Mouse (Mus musculus): ENCODE results near the gene Zfp518a. TPM values are rescaled to one million over a fixed set of nuclear protein-coding genes. Genes with fewer than 3 reads are reported as not detected.

Gene Zfp518a
- polyA plus RNA-seq, 1 experiment from 2014 or later: 15.9 TPM

DNA sequence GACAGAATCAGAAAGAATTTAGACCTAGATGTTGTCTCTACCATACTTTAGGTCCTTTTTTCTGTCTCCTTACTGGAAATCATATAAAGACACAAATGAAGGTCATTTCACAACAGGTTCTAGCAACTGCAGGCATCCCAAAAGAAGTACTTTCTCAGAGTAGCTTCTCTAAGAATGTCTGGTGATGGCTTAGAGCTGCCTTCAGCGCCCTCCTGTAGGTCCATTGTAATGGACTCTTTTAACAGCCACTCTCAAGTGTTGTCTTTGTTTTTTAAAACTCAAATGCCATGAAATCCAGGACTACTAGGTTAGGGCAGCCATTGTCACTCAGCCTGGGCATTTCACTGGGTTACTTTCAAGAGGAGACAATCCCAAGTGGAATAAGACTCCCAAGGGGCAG, 64.5 kb downstream of the Zfp518a start:
- WGBS: 41% methylated on average over 1 of the region's 1 CpGs

DNA sequence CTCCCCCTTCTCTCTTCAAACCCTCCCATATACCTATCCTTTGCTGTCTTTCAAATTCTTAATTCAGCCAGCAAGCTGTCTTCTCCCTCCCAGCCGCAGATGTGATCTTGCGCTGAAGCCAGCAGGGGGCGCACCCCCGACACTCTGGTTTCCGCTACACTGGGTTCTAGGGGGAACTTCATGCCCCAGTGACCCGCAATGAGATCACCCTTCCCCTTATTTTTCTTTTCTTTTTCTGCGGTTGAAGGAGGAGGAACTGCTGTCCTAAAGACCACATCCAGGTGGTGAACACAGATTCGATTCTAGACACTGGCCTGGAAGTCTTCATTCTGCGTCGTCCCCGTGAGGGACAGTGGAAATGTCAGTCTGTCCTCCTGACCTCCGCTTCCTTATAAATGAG, 68.5 kb downstream of the Zfp518a start:
- Histone ChIP-seq H3K4me3 (ENCODE audit: low read depth, low read length) (no peak overlapping the region), H3K9ac (ENCODE audit: low read length) (no peak overlapping the region), H3K4me1 (replicated peaks; ENCODE audit: control insufficient read depth, insufficient read depth, low read length) (no peaks in the 10 kb centered on the region), H3K27ac (ENCODE audit: low read depth) (no peak overlapping the region), H3K9me3 (ENCODE audit: control insufficient read depth, low read length) (no peaks in the 10 kb centered on the region), H3K27me3 (replicated peaks; ENCODE audit: control insufficient read depth, insufficient read depth, low read length) (no peaks in the 10 kb centered on the region), H3K36me3 (ENCODE audit: control insufficient read depth, insufficient read depth, low read length) (no peaks in the 10 kb centered on the region), H3K4me2 (ENCODE audit: low read length) (no peak overlapping the region)
- DNase-seq (ENCODE audit: low spot score): peak; percentile 71
- WGBS: 52% methylated on average over 12 of the region's 12 CpGs
- ATAC-seq (replicated peaks; ENCODE audit: low FRiP score, low TSS enrichment, low read depth): no peak

More for the DNA sequence above, 64.5 kb downstream of the Zfp518a start:
- no peaks in the 10 kb centered on the region for H3K27me3 ChIP-seq (replicated peaks; ENCODE audit: control insufficient read depth, insufficient read depth, low read length)
- H3K27ac ChIP-seq (ENCODE audit: low read depth): no peak overlapping the region
- no peak overlapping the region for H3K4me3 ChIP-seq (ENCODE audit: low read depth, low read length)
- H3K9ac ChIP-seq (ENCODE audit: low read length): no peak overlapping the region
- H3K4me1 ChIP-seq (replicated peaks; ENCODE audit: control insufficient read depth, insufficient read depth, low read length): no peaks in the 10 kb centered on the region
- no peak for ATAC-seq (replicated peaks; ENCODE audit: low FRiP score, low TSS enrichment, low read depth)
- no peak for DNase-seq (ENCODE audit: low spot score)
- no peak overlapping the region for H3K4me2 ChIP-seq (ENCODE audit: low read length)
- H3K36me3 ChIP-seq (ENCODE audit: control insufficient read depth, insufficient read depth, low read length): no peaks in the 10 kb centered on the region
- H3K9me3 ChIP-seq (ENCODE audit: control insufficient read depth, low read length): no peaks in the 10 kb centered on the region

DNA sequence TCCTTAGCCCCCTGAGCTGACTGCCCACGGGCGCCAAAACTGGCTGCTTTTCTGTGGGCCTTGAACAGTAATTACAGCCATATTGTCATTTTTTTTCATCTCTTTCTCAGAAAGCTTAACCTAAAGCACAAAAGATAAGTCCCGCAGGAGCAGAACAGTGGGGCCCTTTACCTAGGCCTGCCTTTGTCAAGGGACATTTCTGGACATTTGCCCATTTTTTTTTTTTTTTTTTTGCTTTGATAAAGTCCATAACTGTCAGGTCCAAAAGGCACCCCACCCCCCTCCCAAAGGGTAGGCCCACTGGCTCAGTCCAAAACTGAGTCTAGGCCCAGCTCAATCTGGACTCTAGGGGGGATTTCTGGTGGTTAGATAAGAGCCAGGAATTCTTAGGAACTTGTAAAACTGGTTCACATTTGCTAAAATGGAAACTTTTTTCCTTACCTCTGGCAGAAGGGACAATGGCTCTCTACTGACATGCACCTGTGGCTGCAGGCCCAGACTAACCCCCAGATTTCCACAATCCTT, 69.9 kb downstream of the Zfp518a start:
- no peak overlapping the region for H3K9ac ChIP-seq (ENCODE audit: low read length)
- 0 out of 2 replicates have a peak overlapping the region, but pooled peaks have one; percentile 22 for H3K27ac ChIP-seq (ENCODE audit: low read depth)
- ATAC-seq (replicated peaks; ENCODE audit: low FRiP score, low TSS enrichment, low read depth): no peak
- no peak overlapping the region for H3K4me2 ChIP-seq (ENCODE audit: low read length)
- no peak for DNase-seq (ENCODE audit: low spot score)
- no peaks in the 10 kb centered on the region for H3K36me3 ChIP-seq (ENCODE audit: control insufficient read depth, insufficient read depth, low read length)
- H3K9me3 ChIP-seq (ENCODE audit: control insufficient read depth, low read length): no peaks in the 10 kb centered on the region
- H3K27me3 ChIP-seq (replicated peaks; ENCODE audit: control insufficient read depth, insufficient read depth, low read length): no peaks in the 10 kb centered on the region
- H3K4me3 ChIP-seq (ENCODE audit: low read depth, low read length): no peak overlapping the region
- H3K4me1 ChIP-seq (replicated peaks; ENCODE audit: control insufficient read depth, insufficient read depth, low read length): no peaks in the 10 kb centered on the region
- 76% methylated on average over 3 of the region's 3 CpGs for WGBS

DNA sequence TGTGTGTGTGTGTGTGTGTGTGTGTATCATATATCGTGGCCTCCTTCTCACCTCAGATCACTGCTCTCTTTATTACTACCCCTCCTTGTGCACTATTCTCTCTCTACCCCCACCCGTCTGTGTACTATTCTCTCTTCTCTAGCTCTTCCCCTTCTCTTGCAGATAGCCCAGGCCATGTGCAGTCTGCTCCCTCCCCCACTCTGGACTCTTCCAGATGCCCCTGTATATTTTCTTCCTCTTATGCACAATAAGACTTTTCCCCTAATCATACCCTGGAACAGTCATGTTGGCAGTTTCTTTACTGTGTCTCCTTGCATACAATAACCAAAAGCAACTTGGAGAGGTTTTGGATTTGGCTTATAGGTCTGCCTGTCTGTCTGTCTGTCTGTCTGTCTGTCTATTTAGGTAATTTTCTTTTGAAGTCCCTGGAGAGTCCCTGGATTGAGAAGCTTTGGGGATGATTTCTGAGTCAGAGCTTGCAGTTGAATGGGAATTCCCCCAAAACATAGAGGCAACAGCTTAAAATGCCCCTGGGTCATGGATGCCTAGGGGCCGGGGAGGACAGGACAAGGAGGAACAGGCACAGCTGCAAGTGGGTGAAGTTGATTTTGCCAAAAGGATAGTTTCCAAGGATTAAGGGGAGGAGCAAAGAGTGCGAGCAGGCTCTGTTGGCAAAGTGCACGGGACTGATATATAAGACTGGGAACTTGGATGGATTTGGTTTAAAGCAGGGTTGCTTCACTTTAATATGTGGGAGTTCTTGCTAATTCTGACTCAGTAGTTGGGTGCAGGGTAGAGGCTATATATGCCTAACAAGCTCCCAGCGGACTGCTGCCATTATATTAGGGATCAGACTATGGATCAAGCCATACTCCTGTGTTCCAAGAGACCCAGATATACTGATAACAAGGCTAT, 70.7 kb downstream of the Zfp518a start:
- no peak for DNase-seq (ENCODE audit: low spot score)
- H3K4me1 ChIP-seq (replicated peaks; ENCODE audit: control insufficient read depth, insufficient read depth, low read length): no peaks in the 10 kb centered on the region
- H3K36me3 ChIP-seq (ENCODE audit: control insufficient read depth, insufficient read depth, low read length): no peaks in the 10 kb centered on the region
- H3K27me3 ChIP-seq (replicated peaks; ENCODE audit: control insufficient read depth, insufficient read depth, low read length): no peaks in the 10 kb centered on the region
- no peak overlapping the region for H3K27ac ChIP-seq (ENCODE audit: low read depth)
- ATAC-seq (replicated peaks; ENCODE audit: low FRiP score, low TSS enrichment, low read depth): no peak
- no peak overlapping the region for H3K4me2 ChIP-seq (ENCODE audit: low read length)
- 72% methylated on average over 6 of the region's 6 CpGs for WGBS
- H3K9ac ChIP-seq (ENCODE audit: low read length): no peak overlapping the region
- H3K4me3 ChIP-seq (ENCODE audit: low read depth, low read length): no peak overlapping the region
- H3K9me3 ChIP-seq (ENCODE audit: control insufficient read depth, low read length): no peaks in the 10 kb centered on the region

Small RNA genes within 50 kb of the gene (microRNA-seq; reads per million reads assigned to microRNA genes)
- 0.59 reads per million for gene Mir8092

Other genes starting within 250 kb of the Zfp518a start
- gene Cc2d2b, start 146.0 kb upstream of the Zfp518a start, polyA plus RNA-seq (2014; fragmentation: Nextera tagmentation; extraction: Ambion mirVana): 0.07 and 0.15 TPM in 2 replicates
- 10.3 and 11.4 TPM in 2 replicates for gene Ccnj, start 63.4 kb upstream of the Zfp518a start, polyA plus RNA-seq (2014; fragmentation: Nextera tagmentation; extraction: Ambion mirVana)
- 17.8 and 21.5 TPM in 2 replicates for gene Blnk, start 99.8 kb downstream of the Zfp518a start, polyA plus RNA-seq (2014; fragmentation: Nextera tagmentation; extraction: Ambion mirVana)
- not detected in 2 replicates for gene Dntt, start 134.6 kb downstream of the Zfp518a start, polyA plus RNA-seq (2014; fragmentation: Nextera tagmentation; extraction: Ambion mirVana)
- not detected in 2 replicates for gene Opalin, start 182.4 kb downstream of the Zfp518a start, polyA plus RNA-seq (2014; fragmentation: Nextera tagmentation; extraction: Ambion mirVana)